Mouse (Mus musculus): ENCODE data around the gene Car14.
A peak's percentile ranks its signal among the peaks of the same experiment; 100 is the strongest.
"Not testable (repeated sequence)": the region's sequence is repeated elsewhere in the genome, so short reads cannot be mapped to it uniquely, and the experiment has no call there.

Car14 gene

DNA sequence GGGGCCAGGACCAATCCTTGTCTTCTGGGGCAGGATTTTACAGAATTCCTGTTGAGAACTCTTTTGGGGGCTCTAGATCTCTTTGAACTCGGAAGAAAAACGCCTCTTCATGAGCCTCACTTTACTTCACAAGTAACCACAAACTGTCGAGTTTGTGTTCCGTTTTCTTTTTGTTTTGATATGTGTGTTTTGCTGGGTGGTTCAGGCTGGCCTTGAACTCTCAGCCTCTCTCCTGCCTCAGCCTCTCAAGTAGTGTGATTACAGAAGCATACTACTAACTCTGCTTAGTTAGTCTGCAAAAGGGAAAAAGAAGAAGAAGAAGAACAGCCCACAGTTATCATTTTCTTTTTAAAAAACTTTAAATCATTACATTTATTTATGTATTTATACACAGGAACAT lies 19.7 kb upstream of the Car14 start:
- DNase-seq = no peak

DNA sequence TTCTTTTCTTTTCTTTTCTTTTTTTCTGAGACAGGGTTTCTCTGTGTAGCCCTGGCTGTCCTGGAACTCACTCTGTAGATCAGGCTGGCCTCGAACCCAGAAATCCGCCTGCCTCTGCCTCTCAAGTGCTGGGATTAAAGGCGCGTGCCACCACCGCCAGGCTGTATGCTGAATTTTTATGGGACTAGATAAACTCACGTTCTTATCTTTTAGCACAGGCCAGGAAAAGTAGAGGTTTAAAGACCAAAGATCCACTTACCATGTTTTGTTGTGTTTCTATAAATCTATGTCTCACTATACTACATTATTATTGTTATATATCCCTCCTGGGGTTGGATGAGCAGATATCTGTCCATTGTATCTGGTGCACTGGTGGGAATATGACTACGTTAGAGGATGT lies 18.9 kb upstream of the Car14 start:
- DNase-seq = not testable (repeated sequence)

DNA sequence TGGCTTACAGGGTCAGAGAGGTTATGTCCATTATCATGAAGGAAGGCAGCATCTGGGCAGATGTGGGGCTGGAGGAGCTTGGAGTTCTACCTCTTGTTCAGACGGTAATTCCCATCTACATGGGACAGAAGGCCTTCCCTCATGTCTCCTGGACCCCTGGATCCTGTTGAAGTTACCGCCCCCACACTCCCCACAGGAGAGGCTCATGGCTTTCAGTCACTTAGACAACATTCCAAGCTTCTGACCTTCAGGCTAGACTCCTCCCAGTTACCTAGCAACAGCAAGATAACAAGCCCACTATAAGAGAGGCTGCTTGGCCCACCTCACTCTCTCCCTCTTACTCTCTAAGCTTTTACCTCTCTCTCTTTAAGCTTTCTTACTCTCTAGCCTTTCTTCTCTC lies 16.0 kb upstream of the Car14 start:
- not testable (repeated sequence) for DNase-seq

DNA sequence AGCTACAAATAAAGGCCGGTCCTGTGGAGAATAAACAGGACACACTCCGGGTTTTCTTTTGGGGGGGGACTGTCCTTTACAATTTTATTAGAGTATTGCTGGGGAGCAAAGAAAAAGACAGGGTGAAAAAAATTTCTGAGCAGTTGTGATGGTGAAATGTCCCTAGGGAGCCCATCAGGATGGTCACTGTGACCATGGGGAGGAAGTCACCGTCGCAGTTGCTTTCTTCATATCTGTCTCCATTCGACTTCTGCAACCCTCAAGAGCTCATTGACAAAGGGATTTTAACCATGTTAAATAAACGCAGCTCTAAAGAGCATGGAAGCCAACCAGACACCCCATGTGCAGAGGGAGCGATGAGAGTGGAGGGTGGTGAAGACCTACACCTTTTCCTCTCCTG lies 12.3 kb upstream of the Car14 start:
- DNase-seq = no peak

DNA sequence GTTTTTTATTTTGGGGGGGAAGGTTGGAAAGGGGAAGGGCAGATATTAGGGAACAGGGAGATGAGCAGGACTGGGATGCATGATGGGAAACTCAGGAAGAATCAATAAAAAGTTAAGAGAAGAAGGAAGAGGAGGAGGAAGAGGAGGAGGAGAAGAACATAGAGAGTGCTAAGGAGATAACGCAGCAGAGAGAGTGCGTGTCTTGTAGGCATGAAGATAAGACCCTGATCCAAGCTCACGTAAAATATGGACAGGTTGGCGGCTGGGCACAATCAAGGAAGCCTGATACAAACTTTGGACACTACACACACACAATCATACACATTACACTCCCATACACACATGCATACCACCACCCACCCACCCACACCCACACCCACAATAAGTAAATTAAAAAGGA lies 10.2 kb upstream of the Car14 start:
- no peak for DNase-seq

DNA sequence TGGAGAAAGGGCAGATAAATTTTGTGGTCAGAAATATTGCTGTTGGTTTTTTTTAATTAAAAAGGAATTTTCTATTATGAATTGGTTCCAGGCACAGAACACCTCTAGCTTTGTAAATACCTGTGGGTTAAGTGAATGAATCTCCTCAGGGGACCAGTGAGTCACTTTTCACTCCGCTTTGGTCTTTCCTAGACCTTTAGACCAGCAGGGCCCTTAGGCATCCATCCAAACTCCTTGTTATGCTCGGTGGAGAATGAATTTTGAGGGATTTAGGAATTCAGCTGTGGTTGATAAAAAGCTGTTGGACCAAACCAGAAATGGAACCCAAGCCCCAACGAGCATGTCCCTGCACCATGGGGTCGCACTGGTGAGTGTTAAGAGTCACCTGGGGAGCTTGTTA lies 3.1 kb upstream of the Car14 start:
- DNase-seq = no peak

DNA sequence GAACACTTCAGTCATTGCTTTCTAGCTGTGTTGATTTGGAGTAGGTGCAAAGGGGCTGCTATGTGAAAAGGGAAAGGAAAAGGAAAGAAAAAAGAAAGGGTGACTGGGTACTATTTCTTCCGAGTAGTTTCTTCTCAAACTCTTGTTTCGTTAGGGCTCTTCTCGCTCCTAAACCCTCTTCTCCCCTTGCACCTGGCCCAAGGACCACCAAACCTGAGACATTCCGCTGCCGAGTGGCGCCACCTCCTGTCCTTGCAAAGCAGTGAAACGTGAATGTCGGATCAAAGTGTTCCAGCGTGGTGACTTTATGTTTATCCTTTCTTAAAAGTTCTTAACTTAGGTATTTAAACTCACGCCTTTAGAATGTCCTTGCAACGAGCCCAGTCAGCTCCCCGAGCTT lies 2.4 kb upstream of the Car14 start:
- peak in 1 of 2 experiments; percentile 56 for DNase-seq

DNA sequence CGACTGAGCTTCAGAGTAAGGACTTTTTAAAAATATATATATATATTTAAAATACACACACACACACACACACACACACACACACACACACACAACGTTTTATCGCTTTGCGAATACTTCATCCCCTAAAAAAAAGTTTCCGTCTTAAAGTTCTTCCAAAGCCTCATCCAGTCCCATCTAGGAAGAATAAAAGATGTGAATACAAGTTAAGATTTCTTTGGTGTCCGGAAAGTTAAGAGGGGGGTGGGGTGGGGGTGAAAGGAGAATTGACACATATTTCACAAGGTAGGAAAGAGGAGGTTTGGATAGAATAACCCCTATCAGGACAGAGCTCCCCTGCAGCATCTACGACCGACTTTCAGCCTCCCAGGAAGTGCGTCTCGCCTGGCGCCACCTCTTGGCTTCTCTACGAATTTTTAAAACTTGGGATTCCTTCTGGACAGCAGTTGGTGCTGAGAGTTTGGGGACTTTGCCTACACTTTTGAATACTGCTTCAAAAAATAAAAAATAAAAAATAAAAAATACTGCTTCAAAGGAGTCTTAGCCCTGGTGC lies 1.5 kb upstream of the Car14 start:
- peak; percentile 55 to 67 for DNase-seq

DNA sequence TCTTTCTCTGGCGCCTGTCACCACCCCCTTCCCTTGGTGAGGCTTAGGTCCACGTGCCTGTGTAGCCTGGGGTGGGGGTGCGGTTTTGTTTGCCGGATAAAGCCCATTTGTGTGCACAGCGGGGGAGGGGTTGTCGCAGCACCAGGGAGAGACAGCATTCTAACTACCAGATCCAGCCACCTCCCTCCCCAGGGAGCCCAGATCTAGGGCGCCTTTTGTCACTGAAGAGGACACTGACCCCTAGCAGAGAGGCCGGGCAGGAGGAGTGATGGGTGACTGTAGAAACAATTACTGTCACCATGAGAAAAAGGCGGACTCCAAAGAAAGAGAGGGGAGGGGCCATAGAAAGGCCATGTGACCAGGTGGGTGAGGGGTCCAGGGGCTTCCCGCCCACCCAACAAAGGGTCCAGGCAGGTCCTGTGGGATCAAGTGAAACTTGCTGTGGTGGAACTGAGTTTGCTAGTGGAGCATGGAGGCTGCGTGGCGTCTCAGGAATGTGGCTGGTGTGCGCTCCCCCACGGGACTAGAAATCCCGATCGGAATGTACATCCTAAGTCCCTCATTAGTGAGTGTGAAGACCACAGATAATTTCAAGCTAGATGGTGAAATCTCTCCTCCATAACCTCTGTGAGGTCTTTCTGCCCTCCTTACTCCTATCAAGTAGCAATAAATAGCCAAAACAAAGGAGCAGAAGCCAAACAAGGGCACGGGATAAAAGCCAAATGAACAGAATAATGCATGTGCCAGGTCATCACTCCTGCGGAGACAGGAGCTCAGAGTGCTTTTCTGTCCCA lies 852 bp upstream of the Car14 start:
- peak; percentile 56 to 76 for DNase-seq

DNA sequence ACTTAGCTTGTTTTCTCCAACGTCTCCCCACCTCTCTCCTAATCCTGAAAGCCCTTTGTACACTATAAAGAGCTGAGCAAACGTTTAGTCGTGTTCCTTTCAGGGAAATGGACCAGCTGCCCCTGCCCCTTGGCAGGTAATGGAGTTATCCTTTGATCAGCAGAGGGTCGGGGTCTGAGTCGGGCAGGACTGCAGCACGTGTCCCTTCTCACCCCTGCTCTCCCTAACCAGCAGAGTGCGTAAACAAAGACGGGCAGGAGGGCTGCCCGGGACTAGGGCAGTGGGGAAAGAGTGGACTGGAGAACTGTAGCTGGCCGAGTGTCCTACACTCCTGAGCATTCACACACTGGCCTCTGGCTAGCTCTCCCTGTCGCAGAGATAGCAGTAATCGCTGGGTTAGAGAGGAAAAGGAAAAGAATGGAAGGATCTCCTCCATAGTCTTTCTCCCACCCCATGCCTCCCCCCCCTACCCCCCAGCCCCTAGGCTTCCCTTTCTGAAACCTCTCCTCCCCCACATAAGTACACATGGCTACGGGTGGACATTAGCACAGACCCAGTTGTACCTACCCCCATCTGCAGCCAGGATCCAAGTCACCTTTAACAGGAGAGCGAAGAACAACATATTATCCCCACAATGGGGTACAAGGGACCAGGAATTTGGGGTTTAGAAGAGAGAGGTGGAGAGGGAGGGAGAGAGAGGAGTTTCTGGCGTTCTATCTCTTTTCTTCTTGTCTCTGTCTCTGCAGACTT lies 563 bp downstream of the Car14 start:
- no peak for DNase-seq

DNA sequence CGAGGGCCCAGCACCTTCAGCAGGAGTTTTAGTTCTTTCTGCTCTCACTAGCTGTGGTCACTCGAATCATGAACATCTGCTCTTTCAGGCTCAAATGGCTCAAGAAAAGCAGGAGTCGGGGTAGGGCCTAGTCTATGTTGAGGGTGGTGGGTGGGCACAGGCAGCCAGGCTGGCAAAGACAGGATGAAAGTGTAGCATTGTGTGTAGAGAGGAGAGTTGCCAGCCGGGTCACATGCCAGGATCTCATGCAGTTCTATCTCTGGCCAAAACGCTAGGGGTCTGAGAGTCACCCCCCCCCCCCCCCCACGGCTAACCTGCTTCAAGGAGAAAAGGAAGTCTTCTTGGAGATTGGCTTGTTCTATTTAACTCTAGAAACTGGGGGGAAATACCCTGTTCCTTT lies 1.8 kb downstream of the Car14 start:
- no peak for DNase-seq

DNA sequence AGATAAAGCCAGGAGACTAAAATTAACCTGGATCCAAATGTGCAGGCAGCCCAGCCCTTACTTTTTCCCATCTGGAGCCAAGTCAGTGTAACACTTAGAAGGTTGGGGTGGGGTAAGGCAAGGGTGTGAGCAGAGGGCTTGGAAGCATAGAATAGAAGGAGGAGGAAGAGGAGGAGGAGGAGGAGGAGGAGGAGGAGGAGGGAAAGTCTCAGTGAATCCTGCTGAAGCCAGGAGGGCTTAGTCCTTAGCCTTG lies 2.2 kb downstream of the Car14 start:
- no peak for DNase-seq

DNA sequence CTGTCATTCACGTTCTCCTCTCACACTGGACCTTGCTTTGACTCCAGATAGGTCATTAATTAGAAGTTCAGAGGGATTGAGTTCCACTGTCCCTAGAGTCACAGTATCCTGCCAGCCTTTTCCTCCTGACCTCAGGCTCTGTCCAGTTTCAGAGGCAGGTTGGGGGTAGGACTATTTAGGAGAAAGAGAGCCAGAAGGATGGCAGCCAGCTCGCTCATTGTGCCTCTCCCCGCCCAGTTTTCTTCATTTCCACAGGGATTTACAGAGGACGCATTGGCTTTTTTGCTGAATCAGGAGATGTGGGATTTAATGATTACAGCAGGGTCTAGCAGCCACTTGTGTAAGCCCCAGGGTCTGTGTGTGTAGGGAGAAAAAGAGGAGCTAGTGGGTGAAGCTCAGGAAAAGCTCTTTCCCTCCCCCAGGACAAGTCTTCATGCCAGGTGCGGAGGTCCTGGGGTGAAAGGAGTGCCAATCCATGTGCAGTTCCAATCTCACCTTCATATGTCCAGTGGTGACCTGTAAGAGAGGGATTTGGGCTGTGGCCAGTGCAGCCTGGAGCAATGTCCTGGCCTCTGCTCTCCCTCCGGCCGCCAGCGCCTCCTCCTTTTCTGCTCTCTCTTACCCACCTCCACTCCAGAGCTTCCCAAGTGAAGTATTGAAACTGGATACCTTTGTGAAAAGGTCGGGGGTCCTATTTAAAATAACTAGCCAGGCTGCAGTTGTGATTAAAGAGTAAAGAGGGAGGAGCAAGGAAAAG lies 2.7 kb downstream of the Car14 start:
- DNase-seq = no peak

DNA sequence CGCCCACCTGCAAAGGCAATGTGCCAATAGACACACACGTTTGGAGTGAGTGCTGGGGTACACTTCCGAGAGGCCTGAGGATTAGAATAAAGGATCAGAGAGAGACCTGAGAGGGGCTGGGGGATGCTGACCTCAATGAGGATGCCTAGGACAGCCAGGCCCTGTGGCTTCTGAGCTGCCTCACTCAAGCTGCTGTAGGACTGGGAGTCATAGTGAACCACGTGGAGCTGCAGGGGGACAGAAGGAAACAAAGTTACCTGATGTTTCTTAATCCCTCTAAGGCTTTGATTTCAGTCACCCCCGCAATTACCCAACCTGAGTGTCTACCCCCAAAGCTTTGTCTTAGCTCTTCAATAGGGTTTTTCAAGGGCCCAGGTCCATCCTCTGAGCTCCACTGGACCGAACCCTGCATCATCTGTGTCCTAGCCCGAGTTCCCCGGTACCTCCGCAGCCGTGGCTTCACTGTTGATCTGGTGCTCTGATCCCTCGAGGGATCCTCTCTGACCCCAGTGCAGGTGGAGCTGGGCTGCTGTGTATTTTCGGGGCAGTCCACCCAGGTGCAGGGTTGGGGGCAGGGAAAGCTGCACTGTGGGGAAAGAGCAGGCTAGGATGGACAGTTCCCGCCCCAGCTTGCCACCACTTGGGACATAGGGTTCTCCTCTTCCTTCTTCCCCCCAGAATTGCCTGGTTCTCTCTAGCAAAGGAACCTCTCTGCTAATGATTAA lies 4.5 kb downstream of the Car14 start:
- no peak for DNase-seq

DNA sequence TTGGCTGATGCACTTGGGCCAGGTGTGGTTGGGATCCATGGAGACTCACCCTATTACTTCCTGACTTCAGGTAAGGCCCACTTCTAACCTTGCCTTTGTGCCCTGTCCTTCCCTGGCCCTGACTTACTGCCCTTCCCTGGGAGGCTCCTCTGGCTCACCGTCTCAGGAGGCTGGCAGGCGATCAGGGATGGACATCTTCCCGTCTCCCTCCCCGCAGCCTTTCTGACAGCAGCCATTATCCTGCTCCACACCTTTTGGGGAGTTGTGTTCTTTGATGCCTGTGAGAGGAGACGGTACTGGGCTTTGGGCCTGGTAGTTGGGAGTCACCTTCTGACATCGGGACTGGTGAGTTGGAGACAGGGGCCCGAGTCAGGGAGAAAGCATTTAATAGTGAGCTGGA lies 9.0 kb downstream of the Car14 start:
- not testable (repeated sequence) for DNase-seq

DNA sequence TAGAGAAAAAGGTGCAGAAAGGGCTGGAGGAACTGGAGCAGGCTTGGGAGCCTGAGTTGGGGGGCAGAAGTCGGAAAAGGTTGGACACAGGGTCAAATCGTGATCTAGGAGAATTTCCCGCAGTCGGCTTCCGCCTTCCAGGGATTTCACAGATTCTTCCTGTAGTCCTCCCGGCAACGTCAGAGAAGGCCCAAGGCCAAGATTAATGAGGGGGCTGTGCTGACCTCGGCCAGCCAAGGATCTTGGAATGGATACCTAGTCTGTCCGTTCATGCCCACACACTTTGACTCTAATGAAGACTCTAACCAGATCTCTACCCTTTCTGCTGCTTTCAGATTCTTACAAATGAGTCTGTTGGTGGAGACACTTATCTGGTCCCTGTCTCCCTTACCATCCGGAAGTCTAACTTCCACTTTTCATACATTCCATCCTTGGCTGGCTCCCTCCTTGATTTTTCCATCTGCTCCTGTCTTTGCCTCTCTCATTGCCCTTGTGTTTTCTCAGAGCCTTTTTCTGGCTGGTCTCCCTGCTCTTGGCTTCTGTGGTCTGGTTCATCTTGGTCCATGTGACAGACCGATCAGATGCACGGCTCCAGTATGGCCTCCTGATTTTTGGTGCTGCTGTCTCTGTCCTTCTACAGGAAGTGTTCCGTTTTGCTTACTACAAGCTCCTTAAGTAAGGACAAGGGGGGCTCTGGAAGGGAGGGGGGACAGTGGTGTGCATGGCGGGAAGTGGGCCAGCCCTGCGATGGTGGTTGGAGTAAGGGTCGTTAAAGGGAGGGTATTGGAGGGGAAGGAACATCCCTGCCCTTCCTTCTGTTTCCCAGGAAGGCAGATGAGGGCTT lies 10.0 kb downstream of the Car14 start:
- DNase-seq = peak; percentile 76 to 82

DNA sequence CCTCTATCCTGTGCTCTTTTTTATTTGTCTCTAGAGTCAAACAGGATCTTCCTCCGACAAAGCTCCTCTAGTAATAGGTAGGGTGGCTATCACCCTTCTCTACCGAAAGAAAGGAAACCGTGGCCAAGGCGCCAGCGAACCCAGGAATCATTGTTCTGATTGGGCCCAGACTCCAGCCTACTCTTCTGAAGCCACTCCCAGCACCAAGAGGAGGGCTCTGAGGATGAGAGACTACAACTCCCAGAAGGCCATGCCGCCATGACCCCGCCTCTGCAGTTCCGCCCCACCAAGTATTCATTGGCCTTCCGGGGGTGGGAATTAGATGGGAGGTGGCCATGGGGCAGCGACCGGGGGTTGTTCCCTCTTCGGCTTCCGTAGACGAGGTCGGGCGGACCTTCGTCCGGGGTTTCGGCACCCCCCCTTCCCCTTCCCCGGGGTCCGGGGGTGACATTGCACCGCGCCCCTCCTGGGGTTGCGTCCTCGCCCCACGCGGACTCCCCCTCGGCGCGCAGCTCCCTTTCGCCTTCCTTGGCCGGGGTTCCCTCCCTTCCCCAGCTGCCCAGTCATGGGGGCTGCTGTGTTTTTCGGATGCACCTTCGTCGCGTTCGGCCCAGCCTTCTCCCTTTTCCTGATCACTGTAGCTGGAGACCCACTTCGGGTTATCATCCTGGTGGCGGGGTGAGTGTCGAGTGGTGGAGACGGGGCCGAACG lies 10.7 kb downstream of the Car14 start, which contains the start of gene Aph1a:
TSS of gene Aph1a (plus strand) at position 364 of the 711 bp plus-strand sequence.
- DNase-seq = peak; percentile 99

DNA sequence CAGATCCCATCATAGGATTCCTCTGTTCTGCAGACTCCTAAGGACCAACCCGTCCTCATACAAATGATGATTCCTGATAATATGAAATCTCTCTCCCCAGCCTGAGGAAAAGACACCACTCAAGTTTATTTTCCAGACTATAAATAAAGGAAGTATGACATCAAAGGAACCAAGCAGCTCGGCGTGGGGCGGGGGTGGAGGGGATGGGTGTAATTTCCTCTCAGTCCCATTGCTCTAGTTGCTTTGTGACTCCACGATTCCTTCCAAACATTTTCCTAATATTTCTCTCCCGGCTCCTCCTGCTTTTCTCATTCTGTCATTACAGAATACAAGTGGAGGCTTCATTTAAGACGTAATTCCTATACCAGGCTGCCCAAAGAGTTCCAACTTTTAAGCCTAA lies 11.4 kb downstream of the Car14 start:
- DNase-seq = peak in 1 of 2 experiments; percentile 61

DNA sequence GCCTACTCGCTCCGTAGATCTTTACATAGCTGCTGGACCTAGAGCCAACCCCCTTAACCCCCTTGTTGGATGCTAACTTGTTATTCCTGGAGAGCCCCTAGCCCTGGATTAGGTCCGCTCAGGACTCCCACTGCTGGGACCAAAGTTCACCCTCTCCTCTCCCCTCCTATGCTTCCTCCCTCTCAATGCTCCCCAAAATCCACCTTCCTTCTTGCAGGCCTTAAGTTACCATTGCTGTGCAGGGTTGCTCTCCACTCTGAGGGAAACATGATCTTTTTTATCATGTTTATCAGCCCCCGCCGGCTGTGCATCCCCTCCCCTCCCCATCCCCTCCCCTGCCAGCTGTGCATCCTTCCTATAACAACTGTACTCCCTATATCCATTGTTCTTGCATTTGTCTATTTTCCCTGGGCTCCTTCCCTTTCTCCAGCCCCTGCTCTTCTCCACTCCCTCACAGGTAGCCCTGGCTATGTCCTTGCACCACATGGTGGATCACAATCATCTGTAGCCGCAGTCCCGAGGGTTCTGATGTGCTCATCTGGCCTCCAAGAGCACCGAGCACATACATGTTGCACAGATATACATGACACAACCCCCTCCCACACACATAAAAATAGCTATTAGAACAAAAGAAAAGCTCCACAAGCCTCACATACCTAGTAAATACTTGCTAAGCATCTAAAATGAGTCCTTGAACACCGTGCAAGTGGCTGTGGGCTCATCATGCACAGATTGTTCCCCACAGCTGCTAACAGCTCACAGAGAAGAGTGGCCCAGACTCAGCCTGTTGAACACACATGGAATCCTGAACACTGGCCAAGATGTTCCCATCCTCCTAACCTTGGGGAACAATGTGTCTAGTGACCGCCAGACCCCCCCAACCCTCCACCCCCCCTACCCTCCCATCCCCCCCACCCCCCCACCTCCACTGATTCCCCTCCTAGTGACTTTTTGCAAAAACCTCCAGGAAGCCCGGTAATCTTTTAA lies 12.1 kb downstream of the Car14 start:
- DNase-seq = peak in 1 of 2 experiments; percentile 51

Data from lung, adult 18-20 months (tissue).